In the genomic region with DNA sequence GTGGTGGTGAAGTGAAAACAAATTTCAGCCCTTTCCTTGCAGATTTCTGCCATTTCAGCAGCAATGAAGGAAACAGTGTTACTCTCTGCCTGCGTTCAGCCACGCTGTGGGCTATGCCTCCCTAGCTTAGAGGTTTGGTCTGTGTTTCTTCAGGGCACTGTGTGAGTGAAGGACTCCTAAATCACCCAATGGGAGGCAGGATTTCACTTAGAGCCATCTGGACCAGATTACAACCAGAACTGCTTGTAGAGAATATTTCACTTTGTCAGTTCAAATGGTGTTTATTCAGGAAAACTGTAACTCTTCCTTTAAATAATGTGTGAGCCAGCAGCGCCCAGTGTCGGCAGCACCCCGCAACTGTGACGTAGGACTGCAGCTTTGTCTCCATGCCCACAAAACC, we compare ENCODE assay signal across 9 mouse cellular contexts. TPM values are rescaled to one million over a fixed set of nuclear protein-coding genes. Genes with fewer than 3 reads are reported as not detected.
DNase-seq lines count a peak whose midpoint lies in the region; ATAC-seq and TF ChIP-seq lines count a peak whose summit lies in the region.
"Had no signal": no experiment of that assay in that cellular context is flagged by ENCODE, and none has a peak within 500 bp of the region (broad histone marks: within the 10 kb centered on the region; RNA-seq: fewer than 3 reads in every experiment).

No protein-coding gene starts in this region.

- no peaks in the 10 kb centered on the region for H3K4me1 ChIP-seq in brown adipose tissue, adult 24 weeks (ENCODE audit: control insufficient read depth, insufficient read depth, insufficient read length, low read length)
- no peaks in the 10 kb centered on the region for H3K4me1 ChIP-seq in intestine, embryonic 16.5 days (ENCODE audit: control insufficient read depth, insufficient read depth, low read length)

- WGBS in intestine, embryonic 16.5 days = 38% methylated on average over 6 of the region's 6 CpGs

- ATAC-seq in intestine, embryonic 16.5 days = peak; percentile 79
- ATAC-seq in erythroblast, adult 5-6 weeks (replicated peaks; ENCODE audit: low FRiP score, poor library complexity, severe bottlenecking) = no peak

- TF ChIP-seq CTCF in gastrocnemius, adult 2 months (IDR thresholded peaks at IDR 0.05) = no peak
- peak; percentile 47 for TF ChIP-seq CTCF in layer of hippocampus, adult 2 months (conservative IDR thresholded peaks at IDR 0.05)

- H3K27me3 ChIP-seq in intestine, embryonic 16.5 days (replicated peaks; ENCODE audit: control insufficient read depth, insufficient read depth, low read length) = no peaks in the 10 kb centered on the region

- peak overlapping the region; percentile 56 for H3K4me3 ChIP-seq in gastrocnemius, adult 2 months
- H3K4me3 ChIP-seq in layer of hippocampus, adult 2 months = peak overlapping the region; percentile 41
- peak overlapping the region; percentile 34; the same call in 1 of the 2 replicates for H3K4me3 ChIP-seq in brown adipose tissue, adult 24 weeks (ENCODE audit: insufficient read depth, low read depth, low read length)
- peak overlapping the region; percentile 23 for H3K4me3 ChIP-seq in intestine, embryonic 16.5 days (ENCODE audit: low read length)

- H3K27ac ChIP-seq in gastrocnemius, adult 2 months = no peak overlapping the region
- H3K27ac ChIP-seq in layer of hippocampus, adult 2 months = peak overlapping the region; percentile 75
- H3K27ac ChIP-seq in brown adipose tissue, adult 24 weeks (replicated peaks; ENCODE audit: low read depth, low read length) = no peak overlapping the region
- H3K27ac ChIP-seq in intestine, embryonic 16.5 days (ENCODE audit: low read length) = peak overlapping the region; percentile 8; the same call in 1 of the 2 replicates

- H3K36me3 ChIP-seq in intestine, embryonic 16.5 days (ENCODE audit: control insufficient read depth, insufficient read depth, low read length) = no peaks in the 10 kb centered on the region

- H3K4me2 ChIP-seq in intestine, embryonic 16.5 days (ENCODE audit: low read depth, low read length) = peak overlapping the region; percentile 32; the same call in 1 of the 2 replicates

- intact Hi-C loops in gastrocnemius, adult 2 months (cut with DNase I) = no loop called here

- no peaks in the 10 kb centered on the region for H3K9me3 ChIP-seq in intestine, embryonic 16.5 days (ENCODE audit: control insufficient read depth, low read length)

- DNase-seq in gastrocnemius, adult 2 months = no peak
- no peak for DNase-seq in gastrocnemius, adult 8-10 months (ENCODE audit: low spot score in 2 of 2)
- peak; percentile 11 to 30 for DNase-seq in layer of hippocampus, adult 2 months (ENCODE audit: low spot score in 2 of 2)
- DNase-seq in layer of hippocampus, adult 9-10 months (ENCODE audit: low spot score) = no peak
- no peak for DNase-seq in urinary bladder, postnatal 36 days (ENCODE audit: low spot score in 2 of 2)
- DNase-seq: B cell, adult 2 months had no signal

- H3K9ac ChIP-seq in intestine, embryonic 16.5 days (ENCODE audit: low read depth, low read length) = 0 out of 2 replicates have a peak overlapping the region, but pooled peaks have one; percentile 23

RNA-seq across cellular contexts. Expression of gene Zfp385b, which starts 44.5 kb away (rescaled TPM):
- 1 to 10 TPM; 2.5 to 8.4 TPM for total RNA-seq in gastrocnemius, adult 2 months (2021)
- 1 to 10 TPM; 2.5 to 4.7 (median 4.0) TPM for total RNA-seq in gastrocnemius, adult 8-10 months (2022)
- total RNA-seq in layer of hippocampus, adult 2 months (2021) = 10 to 100 TPM; 50.4 to 51.4 TPM
- not detected in 2 replicates for polyA plus RNA-seq in brown adipose tissue, adult 24 weeks (2012; ENCODE audit: insufficient read depth, insufficient read length, missing spikeins)
- 6.8 and 7.5 TPM in 2 replicates for polyA plus RNA-seq in intestine, embryonic 16.5 days (2015; fragmentation: Nextera tagmentation; extraction: Ambion mirVana)
- total RNA-seq in erythroblast, adult 5-6 weeks (2015; ENCODE audit: low replicate concordance) = not detected in 2 replicates
- total RNA-seq in erythroblast, adult 5-6 weeks (2017; ENCODE audit: low replicate concordance) = 3.5 TPM in 1 of 2 replicates, not detected in the other

Comparison
In these comparisons a context has a peak if more than half of its experiments do, and no peak if none do; other contexts are left out.
1. DNase-seq: peak in layer of hippocampus, adult 2 months (2 of 2); none in gastrocnemius, adult 2 months (single experiment), gastrocnemius, adult 8-10 months (0 of 2), layer of hippocampus, adult 9-10 months (single experiment) and urinary bladder, postnatal 36 days (0 of 2).
2. H3K27ac ChIP-seq: peak in layer of hippocampus, adult 2 months (single experiment) and intestine, embryonic 16.5 days (single experiment); none in gastrocnemius, adult 2 months (single experiment) and brown adipose tissue, adult 24 weeks (single experiment).
3. RNA of gene Zfp385b, which starts 44.5 kb away (total RNA-seq): 50.4 to 51.4 TPM in layer of hippocampus, adult 2 months; 2.5 to 8.4 TPM in gastrocnemius, adult 2 months, 2.5 to 4.7 TPM in gastrocnemius, adult 8-10 months and 3.5 TPM in erythroblast, adult 5-6 weeks; every median in the first group is over 4 times any median in the second.
4. Peak in every context shown above with its lines, with median percentiles within 50 percentile points of each other: H3K4me3 ChIP-seq.